Mouse (Mus musculus): Measurements from ENCODE around the gene Rnase1. TPM values are rescaled to one million over a fixed set of nuclear protein-coding genes. Genes with fewer than 3 reads are reported as not detected.
A peak's percentile ranks its signal among the peaks of the same experiment; 100 is the strongest.

Gene Rnase1
- polyA plus RNA-seq, 1 experiment from 2014 or later: 27.9 TPM

- H3K27me3 ChIP-seq (replicated peaks): no peaks in the 10 kb centered on the region
- WGBS: 73% methylated on average over 7 of the region's 7 CpGs
- H3K27ac ChIP-seq: no peak overlapping the region
- no peaks in the 10 kb centered on the region for H3K36me3 ChIP-seq
- H3K4me2 ChIP-seq (replicated peaks): no peak overlapping the region
- no peak overlapping the region for H3K4me3 ChIP-seq (replicated peaks)
- no peak overlapping the region for H3K9ac ChIP-seq
- H3K9me3 ChIP-seq: no peaks in the 10 kb centered on the region
- H3K4me1 ChIP-seq (replicated peaks): no peaks in the 10 kb centered on the region
- ATAC-seq: no peak
Observed at GRCm38 (mm10) chr14:51131086-51131815, 15.3 kb downstream of the Rnase1 start.

GRCm38 (mm10) chr14:51130315-51130940 lies 16.2 kb downstream of the Rnase1 start:
- peak; percentile 51; the same call in 1 of the 2 replicates for ATAC-seq
- Histone ChIP-seq H3K27ac (no peak overlapping the region), H3K4me2 (replicated peaks) (no peak overlapping the region), H3K4me3 (replicated peaks) (no peak overlapping the region), H3K9ac (no peak overlapping the region), H3K4me1 (replicated peaks) (no peaks in the 10 kb centered on the region), H3K36me3 (no peaks in the 10 kb centered on the region), H3K27me3 (replicated peaks) (no peaks in the 10 kb centered on the region), H3K9me3 (no peaks in the 10 kb centered on the region)
- 75% methylated on average over 9 of the region's 9 CpGs for WGBS

GRCm38 (mm10) chr14:51129624-51129975 lies 17.0 kb downstream of the Rnase1 start:
- H3K4me2 ChIP-seq (replicated peaks): no peak overlapping the region
- no peak for ATAC-seq
- 77% methylated on average over 4 of the region's 4 CpGs for WGBS

DNA sequence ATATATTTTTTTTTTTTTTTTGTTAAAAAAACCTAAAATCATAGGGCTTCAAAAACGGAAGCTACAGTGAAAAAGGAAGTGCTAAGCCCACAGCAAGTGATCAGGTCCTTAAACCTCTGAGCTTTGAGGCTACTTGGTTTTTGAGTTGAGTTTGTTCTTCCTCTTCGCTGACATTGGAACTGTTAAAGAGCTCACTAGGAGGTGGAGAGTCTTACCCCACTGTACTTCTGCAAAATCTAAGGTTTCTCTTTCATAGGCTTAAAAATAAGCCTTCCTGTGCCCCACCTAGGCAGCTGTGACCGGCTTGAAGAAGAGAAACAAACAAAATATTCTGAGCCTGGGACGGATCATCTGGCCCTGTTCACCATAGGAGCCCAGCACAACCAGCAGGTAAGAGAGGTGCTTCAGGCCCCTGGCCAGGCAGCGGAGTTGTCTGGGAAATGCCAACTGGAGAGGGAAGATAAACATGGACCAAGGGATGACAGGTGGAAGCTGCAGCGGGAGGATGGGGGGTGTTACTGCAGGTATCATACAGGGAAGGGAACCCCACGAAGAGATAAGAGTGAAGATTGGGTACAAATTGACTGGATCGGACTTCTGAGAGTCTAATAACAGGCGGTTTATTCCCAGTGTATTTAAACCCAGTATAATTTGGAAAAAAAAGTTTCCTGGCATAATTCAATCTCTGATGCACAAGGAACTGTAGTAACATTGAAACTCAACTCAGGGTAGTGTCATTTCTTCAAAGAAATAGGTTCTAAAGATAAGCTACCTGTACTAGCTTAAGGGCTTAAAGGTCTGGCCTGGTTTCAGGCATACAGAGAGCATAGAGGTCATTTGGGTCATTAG lies 17.6 kb downstream of the Rnase1 start:
- H3K27me3 ChIP-seq (replicated peaks): no peaks in the 10 kb centered on the region
- no peak overlapping the region for H3K9ac ChIP-seq
- WGBS: 70% methylated on average over 9 of the region's 9 CpGs
- no peak overlapping the region for H3K4me3 ChIP-seq (replicated peaks)
- ATAC-seq: no peak
- no peaks in the 10 kb centered on the region for H3K9me3 ChIP-seq
- no peak overlapping the region for H3K27ac ChIP-seq
- no peaks in the 10 kb centered on the region for H3K4me1 ChIP-seq (replicated peaks)
- no peaks in the 10 kb centered on the region for H3K36me3 ChIP-seq
- no peak overlapping the region for H3K4me2 ChIP-seq (replicated peaks)

More at GRCm38 (mm10) chr14:51129624-51129975, 17.0 kb downstream of the Rnase1 start:
- H3K4me3 ChIP-seq (replicated peaks): no peak overlapping the region
- H3K9me3 ChIP-seq: no peaks in the 10 kb centered on the region
- no peaks in the 10 kb centered on the region for H3K4me1 ChIP-seq (replicated peaks)
- H3K36me3 ChIP-seq: no peaks in the 10 kb centered on the region
- H3K27ac ChIP-seq: no peak overlapping the region
- no peak overlapping the region for H3K9ac ChIP-seq
- H3K27me3 ChIP-seq (replicated peaks): no peaks in the 10 kb centered on the region

DNA sequence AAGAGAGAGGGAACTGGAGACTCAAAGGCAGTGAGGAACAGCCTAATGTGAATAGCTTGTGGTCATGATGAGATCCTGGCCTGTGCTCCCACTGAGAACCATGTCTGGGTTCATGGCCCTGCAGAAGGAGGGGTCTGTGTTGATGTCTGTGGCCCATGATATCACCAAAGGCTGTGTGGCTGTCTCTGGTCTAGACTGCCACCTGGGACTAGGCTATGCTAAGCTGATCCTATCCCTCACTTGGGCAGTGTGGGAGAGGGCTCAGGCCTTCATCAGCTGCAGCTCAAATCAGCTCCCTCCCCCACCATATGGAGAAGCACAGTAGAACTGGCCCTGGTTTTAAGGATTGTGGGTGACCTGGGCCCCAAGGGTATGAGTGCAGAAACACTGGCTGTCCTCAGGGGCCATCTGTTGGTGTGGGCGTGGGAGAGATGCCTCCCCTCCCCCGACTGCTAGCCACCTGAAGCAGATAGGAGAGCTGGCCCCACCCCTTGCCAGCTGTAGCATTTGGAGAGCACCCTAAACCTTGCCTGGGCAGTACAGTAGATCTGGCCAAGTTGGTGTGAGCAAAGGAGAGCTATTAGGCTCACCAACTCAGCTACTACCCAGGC lies 18.8 kb downstream of the Rnase1 start:
- Histone ChIP-seq H3K9ac (no peak overlapping the region), H3K27me3 (replicated peaks) (no peaks in the 10 kb centered on the region), H3K27ac (no peak overlapping the region), H3K4me1 (replicated peaks) (no peaks in the 10 kb centered on the region), H3K4me3 (replicated peaks) (no peak overlapping the region), H3K36me3 (no peaks in the 10 kb centered on the region), H3K4me2 (replicated peaks) (no peak overlapping the region), H3K9me3 (no peaks in the 10 kb centered on the region)
- peak; percentile 69 for ATAC-seq
- WGBS: 63% methylated on average over 2 of the region's 2 CpGs

DNA sequence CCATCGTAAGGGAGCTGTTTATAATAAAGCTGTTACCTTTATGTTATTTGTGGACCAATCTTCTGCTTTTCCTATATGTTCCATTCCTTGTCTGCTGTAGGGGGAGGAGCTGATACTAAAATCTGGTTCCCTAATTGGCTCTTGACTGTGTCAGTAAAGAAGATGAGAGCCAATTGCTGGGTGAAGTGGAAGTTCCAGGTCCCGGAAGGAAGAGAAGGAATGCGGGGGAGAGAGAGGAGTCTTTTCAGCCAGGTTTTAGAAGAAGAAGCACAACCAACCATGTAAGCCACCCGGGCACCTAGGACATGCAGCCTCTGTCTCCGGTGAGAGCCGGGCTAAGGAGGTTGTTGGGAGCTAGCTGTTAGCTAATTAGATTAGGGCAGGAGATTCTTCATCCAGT lies 20.9 kb downstream of the Rnase1 start:
- H3K36me3 ChIP-seq: no peaks in the 10 kb centered on the region
- no peak overlapping the region for H3K4me3 ChIP-seq (replicated peaks)
- no peak for ATAC-seq
- H3K4me2 ChIP-seq (replicated peaks): no peak overlapping the region
- H3K9ac ChIP-seq: no peak overlapping the region
- no peak overlapping the region for H3K27ac ChIP-seq
- 85% methylated on average over 6 of the region's 6 CpGs for WGBS
- no peaks in the 10 kb centered on the region for H3K27me3 ChIP-seq (replicated peaks)
- H3K9me3 ChIP-seq: no peaks in the 10 kb centered on the region
- no peaks in the 10 kb centered on the region for H3K4me1 ChIP-seq (replicated peaks)

DNA sequence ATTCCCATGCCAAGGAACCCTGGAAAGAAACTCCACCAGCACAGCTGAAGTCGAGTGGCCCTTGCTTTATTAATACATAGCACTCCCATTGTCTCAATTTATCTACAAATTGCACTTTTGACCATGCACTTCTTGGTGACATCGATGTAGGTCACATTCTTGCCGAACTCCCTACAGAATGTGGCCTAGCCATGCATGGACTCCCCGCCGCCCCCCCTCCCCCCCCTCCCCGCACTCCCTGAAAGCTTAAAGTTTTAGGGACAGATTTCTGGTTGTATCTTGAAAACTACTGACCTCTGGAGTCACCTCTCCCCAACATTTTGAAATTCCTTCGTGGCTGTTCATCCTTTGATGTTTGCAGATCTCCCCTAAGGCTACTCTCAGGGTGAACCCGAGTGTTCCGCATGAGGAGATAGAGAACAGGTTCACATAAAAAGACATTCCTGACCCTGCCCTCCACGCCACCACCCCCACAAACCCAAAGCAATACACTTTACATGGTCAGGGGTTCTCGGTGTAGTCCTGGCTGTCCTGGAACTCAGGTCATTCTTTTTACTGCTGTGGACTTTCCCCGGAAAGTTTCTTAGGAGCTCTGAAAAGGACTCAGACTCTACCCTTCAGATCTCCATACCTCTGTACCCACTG lies 32.5 kb downstream of the Rnase1 start, which contains the start of gene Eddm3b:
TSS of gene Eddm3b (plus strand) at position 511 of the 645 bp plus-strand sequence.
- Histone ChIP-seq H3K36me3 (no peaks in the 10 kb centered on the region), H3K27me3 (replicated peaks) (no peaks in the 10 kb centered on the region), H3K4me3 (replicated peaks) (no peak within 1 kb of the TSS), H3K4me2 (replicated peaks) (no peak within 1 kb of the TSS), H3K9ac (no peak within 1 kb of the TSS), H3K4me1 (replicated peaks) (no peaks in the 10 kb centered on the region), H3K9me3 (no peaks in the 10 kb centered on the region), H3K27ac (no peak within 1 kb of the TSS)
- WGBS: 52% methylated on average over 12 of the region's 12 CpGs
- ATAC-seq: no peak

GRCm38 (mm10) chr14:51113476-51113875 lies 33.1 kb downstream of the Rnase1 start:
- no peak overlapping the region for H3K27ac ChIP-seq
- no peak overlapping the region for H3K9ac ChIP-seq
- WGBS: 40% methylated on average over 9 of the region's 9 CpGs
- H3K4me3 ChIP-seq (replicated peaks): no peak overlapping the region
- H3K36me3 ChIP-seq: no peaks in the 10 kb centered on the region
- H3K4me2 ChIP-seq (replicated peaks): no peak overlapping the region
- H3K27me3 ChIP-seq (replicated peaks): no peaks in the 10 kb centered on the region
- ATAC-seq: no peak
- H3K9me3 ChIP-seq: no peaks in the 10 kb centered on the region
- H3K4me1 ChIP-seq (replicated peaks): no peaks in the 10 kb centered on the region

GRCm38 (mm10) chr14:51111966-51112365 lies 34.6 kb downstream of the Rnase1 start:
- Histone ChIP-seq H3K4me2 (replicated peaks) (no peak overlapping the region), H3K36me3 (no peaks in the 10 kb centered on the region), H3K27me3 (replicated peaks) (no peaks in the 10 kb centered on the region), H3K4me3 (replicated peaks) (no peak overlapping the region), H3K9me3 (no peaks in the 10 kb centered on the region), H3K4me1 (replicated peaks) (no peaks in the 10 kb centered on the region), H3K27ac (no peak overlapping the region), H3K9ac (no peak overlapping the region)
- 63% methylated on average over 3 of the region's 3 CpGs for WGBS
- ATAC-seq: no peak

- Histone ChIP-seq H3K27me3 (replicated peaks) (no peaks in the 10 kb centered on the region), H3K9me3 (no peaks in the 10 kb centered on the region), H3K4me2 (replicated peaks) (no peak overlapping the region), H3K36me3 (no peaks in the 10 kb centered on the region; the same call in none of the 2 replicates), H3K4me3 (replicated peaks) (no peak overlapping the region), H3K9ac (no peak overlapping the region), H3K4me1 (replicated peaks) (no peaks in the 10 kb centered on the region), H3K27ac (no peak overlapping the region)
- ATAC-seq: peak; percentile 65
Observed at GRCm38 (mm10) chr14:51106449-51106967, 40.1 kb downstream of the Rnase1 start.

- ATAC-seq: no peak
- Histone ChIP-seq H3K4me3 (replicated peaks) (no peak overlapping the region), H3K4me1 (replicated peaks) (no peaks in the 10 kb centered on the region), H3K9me3 (no peaks in the 10 kb centered on the region), H3K36me3 (no peaks in the 10 kb centered on the region; the same call in none of the 2 replicates), H3K9ac (no peak overlapping the region), H3K27ac (no peak overlapping the region), H3K27me3 (replicated peaks) (no peaks in the 10 kb centered on the region), H3K4me2 (replicated peaks) (no peak overlapping the region)
- 84% methylated on average over 2 of the region's 2 CpGs for WGBS
Observed at GRCm38 (mm10) chr14:51104366-51104765, 42.2 kb downstream of the Rnase1 start.
